Mouse (Mus musculus): Measurements from ENCODE around the gene Cisd2. TPM values are rescaled to one million over a fixed set of nuclear protein-coding genes. Genes with fewer than 3 reads are reported as not detected.

Cisd2 gene
- polyA plus RNA-seq, 1 experiment from 2014 or later, result 72.0 TPM

DNA sequence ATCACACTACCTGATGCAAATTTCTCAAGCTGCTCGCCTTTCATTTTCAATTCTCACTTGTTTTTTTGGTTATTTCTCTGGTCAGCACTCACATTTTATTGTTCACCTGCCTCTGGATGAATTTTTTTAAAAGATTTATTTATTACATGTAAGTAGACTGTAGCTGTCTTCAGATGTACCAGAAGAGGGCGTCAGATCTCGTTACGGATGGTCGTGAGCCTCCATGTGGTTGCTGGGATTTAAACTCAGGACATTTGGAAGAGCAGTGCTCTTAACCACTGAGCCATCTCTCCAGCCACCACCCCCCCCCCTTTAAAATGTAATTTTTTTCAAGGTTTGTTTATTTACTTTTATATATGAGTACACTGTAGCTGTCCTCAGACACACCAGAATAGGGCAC is 19.9 kb downstream of the Cisd2 start:
- no peak overlapping the region for H3K27ac ChIP-seq
- H3K9me3 ChIP-seq, result no peaks in the 10 kb centered on the region
- peaks cover 8% of the 10 kb centered on the region for H3K4me1 ChIP-seq (replicated peaks)
- no peak overlapping the region for H3K4me3 ChIP-seq
- WGBS, result 76% methylated on average over 5 of the region's 5 CpGs
- DNase-seq (ENCODE audit: low spot score), result no peak
- no peaks in the 10 kb centered on the region for H3K27me3 ChIP-seq (ENCODE audit: insufficient read depth, poor library complexity, severe bottlenecking)
- H3K36me3 ChIP-seq, result peaks cover 33% of the 10 kb centered on the region

DNA sequence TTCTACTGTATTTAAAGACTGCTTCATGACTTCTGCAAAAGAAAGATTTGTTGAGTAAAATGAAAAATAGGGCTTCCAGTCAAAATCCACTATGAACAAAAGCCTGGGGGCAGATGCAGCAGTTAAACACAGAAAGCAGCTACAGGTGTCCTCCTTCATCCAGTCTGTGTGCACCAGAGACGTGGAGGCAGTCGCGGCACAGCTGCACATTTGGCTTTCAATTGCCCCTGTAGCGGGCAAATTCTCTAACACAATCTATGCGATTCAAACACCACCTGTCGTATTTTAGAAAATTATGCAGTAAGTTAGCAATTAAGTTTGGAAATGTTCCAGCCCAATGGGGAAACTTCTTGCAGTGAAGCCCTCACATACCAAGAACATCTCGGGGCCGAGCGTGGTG is 20.5 kb downstream of the Cisd2 start:
- Histone ChIP-seq H3K4me1 (replicated peaks) (peaks cover 8% of the 10 kb centered on the region), H3K27me3 (ENCODE audit: insufficient read depth, poor library complexity, severe bottlenecking) (no peaks in the 10 kb centered on the region), H3K9me3 (no peaks in the 10 kb centered on the region), H3K36me3 (peaks cover 26% of the 10 kb centered on the region), H3K4me3 (no peak overlapping the region), H3K27ac (no peak overlapping the region)
- 93% methylated on average over 9 of the region's 9 CpGs for WGBS
- DNase-seq (ENCODE audit: low spot score), result no peak

DNA sequence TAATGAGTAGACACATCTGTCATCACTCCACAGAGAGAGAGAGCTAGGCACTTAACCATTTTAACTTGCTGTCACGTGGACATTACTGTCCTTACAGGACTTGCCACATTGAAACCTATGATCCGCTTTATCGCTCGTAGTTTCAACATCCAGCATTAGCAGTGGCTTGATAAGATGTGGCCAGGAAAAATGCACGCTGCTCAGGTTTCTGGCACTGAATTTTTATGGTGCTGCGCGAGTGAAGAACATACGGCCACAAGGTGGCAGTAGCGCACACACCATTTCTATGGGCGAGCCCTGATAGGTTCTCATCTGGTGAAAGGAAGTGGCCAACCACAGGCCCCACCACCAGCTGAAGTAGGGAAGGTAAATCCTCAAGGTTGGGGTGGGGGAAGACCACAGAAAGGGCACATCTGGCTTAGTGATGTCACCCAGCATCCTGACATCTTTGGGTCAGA is 21.5 kb downstream of the Cisd2 start:
- peaks cover 8% of the 10 kb centered on the region for H3K4me1 ChIP-seq (replicated peaks)
- H3K9me3 ChIP-seq, result no peaks in the 10 kb centered on the region
- peak; percentile 84 for DNase-seq (ENCODE audit: low spot score)
- H3K27me3 ChIP-seq (ENCODE audit: insufficient read depth, poor library complexity, severe bottlenecking), result no peaks in the 10 kb centered on the region
- 17% methylated on average over 10 of the region's 10 CpGs for WGBS
- H3K27ac ChIP-seq, result no peak overlapping the region
- H3K4me3 ChIP-seq, result no peak overlapping the region
- H3K36me3 ChIP-seq, result peaks cover 23% of the 10 kb centered on the region

DNA sequence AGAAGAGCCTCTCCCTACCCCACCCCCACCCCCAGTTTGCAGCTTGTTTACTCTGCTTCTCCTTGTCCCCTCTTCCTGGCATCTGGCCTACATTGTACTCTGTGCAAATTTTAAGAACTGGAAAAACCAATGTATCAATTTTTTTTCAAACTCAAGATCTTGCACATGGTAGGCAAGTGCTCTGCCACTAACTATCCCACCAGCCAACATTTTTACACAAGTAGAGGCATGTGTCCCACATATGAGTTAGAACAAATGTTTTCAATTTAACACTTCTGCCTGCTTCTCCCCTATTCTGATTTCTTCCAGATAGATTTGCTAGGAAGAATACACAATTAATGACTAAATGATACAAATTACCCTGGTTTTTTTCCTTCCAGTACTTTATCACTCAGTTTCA is 26.6 kb downstream of the Cisd2 start:
- Histone ChIP-seq H3K4me1 (replicated peaks) (peaks cover 14% of the 10 kb centered on the region), H3K27ac (no peak overlapping the region), H3K36me3 (no peaks in the 10 kb centered on the region), H3K27me3 (ENCODE audit: insufficient read depth, poor library complexity, severe bottlenecking) (no peaks in the 10 kb centered on the region), H3K9me3 (no peaks in the 10 kb centered on the region), H3K4me3 (no peak overlapping the region)
- DNase-seq (ENCODE audit: low spot score), result no peak

DNA sequence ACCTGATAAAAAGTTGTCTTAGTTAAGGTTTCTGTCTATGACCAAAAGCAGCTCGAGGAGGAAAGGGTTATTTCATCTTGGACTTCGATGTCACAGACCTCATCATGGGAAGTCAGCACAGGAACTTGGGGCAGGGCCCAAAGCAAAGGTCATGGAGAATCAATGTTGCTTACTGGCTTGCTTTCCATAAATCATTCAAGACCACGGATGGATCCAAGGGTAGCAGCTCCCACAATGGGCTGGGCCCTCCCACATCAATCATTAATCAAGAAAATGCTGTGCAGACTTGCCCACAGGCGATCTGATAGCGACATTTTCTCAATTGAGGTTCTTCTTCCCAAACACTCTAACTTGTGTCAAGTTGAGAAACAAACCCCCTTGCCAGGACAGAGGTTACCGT is 27.6 kb downstream of the Cisd2 start:
- Histone ChIP-seq H3K4me3 (no peak overlapping the region), H3K27me3 (ENCODE audit: insufficient read depth, poor library complexity, severe bottlenecking) (no peaks in the 10 kb centered on the region), H3K9me3 (no peaks in the 10 kb centered on the region), H3K36me3 (no peaks in the 10 kb centered on the region), H3K27ac (no peak overlapping the region), H3K4me1 (replicated peaks) (peaks cover 14% of the 10 kb centered on the region)
- WGBS, result 62% methylated on average over 6 of the region's 6 CpGs
- no peak for DNase-seq (ENCODE audit: low spot score)

DNA sequence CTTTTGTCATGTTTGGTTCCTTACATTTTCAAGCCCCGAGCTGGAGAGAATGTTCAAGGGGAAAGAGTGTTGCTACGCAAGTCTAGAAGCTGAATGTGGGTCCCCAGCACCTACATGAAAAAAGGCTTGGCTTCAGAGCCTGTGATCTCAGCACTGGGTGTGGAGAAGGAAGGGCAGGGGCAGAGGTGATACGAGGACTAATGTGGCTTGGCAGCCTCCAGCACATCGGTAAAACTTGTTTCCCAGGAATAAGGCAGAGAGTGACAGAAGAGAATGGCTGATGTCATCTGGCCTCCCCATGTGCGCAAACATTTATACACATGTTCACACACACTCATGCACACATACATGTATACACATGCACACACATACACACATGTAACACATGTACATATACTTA is 28.6 kb downstream of the Cisd2 start:
- H3K4me1 ChIP-seq (replicated peaks), result peaks cover 10% of the 10 kb centered on the region
- 85% methylated on average over 5 of the region's 5 CpGs for WGBS
- H3K36me3 ChIP-seq, result no peaks in the 10 kb centered on the region
- no peaks in the 10 kb centered on the region for H3K27me3 ChIP-seq (ENCODE audit: insufficient read depth, poor library complexity, severe bottlenecking)
- DNase-seq (ENCODE audit: low spot score), result no peak
- no peak overlapping the region for H3K4me3 ChIP-seq
- H3K9me3 ChIP-seq, result no peaks in the 10 kb centered on the region
- no peak overlapping the region for H3K27ac ChIP-seq

DNA sequence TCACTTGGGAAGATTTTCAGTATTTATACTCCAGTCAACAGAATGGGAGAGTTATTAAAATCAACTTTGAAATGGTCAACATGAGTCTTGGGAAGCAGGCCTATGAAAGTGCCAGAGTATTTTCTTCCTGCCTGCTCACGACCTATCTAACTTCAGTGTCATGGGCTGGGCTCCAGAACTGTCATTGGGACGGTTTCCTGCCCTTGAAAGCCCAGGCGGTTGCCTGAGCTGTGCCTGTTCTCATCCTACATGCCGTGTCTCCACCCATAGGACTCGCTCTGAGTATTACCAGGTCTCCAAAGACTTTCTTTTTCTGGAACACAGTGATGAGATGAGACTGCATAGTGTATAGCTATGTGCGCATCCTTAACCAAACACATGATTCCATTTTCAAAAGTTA is 30.5 kb downstream of the Cisd2 start:
- Histone ChIP-seq H3K36me3 (no peaks in the 10 kb centered on the region), H3K9me3 (no peaks in the 10 kb centered on the region), H3K27ac (no peak overlapping the region), H3K4me3 (no peak overlapping the region), H3K27me3 (ENCODE audit: insufficient read depth, poor library complexity, severe bottlenecking) (no peaks in the 10 kb centered on the region), H3K4me1 (replicated peaks) (peaks cover 5% of the 10 kb centered on the region; the same call in 1 of the 2 replicates)
- DNase-seq (ENCODE audit: low spot score), result no peak
- 87% methylated on average over 6 of the region's 6 CpGs for WGBS

DNA sequence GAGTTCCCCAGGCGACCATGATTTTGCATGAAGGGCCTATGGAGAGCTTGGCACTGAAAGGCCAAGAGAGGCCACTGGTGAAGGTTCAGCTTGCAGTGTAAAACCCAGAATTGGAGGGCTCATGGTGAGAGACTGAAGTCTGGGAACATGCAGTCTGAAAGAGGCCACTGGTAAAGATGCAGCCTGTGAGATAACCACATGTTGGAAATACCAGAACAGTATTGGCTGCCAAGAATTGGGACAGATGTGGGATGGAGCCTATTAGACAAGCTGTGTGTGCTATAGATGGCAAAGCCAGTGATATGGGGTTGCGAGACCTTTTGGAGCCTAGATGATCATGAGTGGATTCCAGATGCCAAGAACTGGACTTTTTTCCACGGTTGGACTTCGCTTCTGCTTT is 43.9 kb downstream of the Cisd2 start:
- Histone ChIP-seq H3K36me3 (no peaks in the 10 kb centered on the region), H3K27me3 (ENCODE audit: insufficient read depth, poor library complexity, severe bottlenecking) (no peaks in the 10 kb centered on the region), H3K27ac (no peak overlapping the region), H3K4me3 (no peak overlapping the region), H3K9me3 (no peaks in the 10 kb centered on the region), H3K4me1 (replicated peaks) (no peaks in the 10 kb centered on the region)
- no peak for DNase-seq (ENCODE audit: low spot score)
- 89% methylated on average over 4 of the region's 4 CpGs for WGBS

DNA sequence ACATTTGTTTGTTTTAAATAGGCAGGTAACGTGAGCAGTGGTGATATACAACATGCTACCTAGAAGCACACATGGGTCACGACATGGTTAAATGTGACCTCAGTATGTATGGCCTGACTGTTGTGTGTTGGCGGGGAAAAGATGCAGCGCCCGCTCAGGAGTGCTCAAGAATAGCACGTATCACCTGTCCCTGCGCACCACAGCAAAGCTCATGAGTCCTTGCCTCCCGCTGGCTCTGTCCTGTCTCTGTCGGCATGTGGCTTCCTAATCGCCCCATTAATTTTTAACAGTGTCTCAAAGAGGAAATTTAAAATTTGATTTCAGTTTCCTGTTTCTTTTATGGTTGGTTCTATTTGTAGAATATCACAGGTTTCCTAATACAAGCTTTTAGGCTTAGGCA is 46.3 kb downstream of the Cisd2 start:
- no peak overlapping the region for H3K4me3 ChIP-seq
- H3K9me3 ChIP-seq, result no peaks in the 10 kb centered on the region
- DNase-seq (ENCODE audit: low spot score), result no peak
- no peaks in the 10 kb centered on the region for H3K36me3 ChIP-seq
- H3K4me1 ChIP-seq (replicated peaks), result no peaks in the 10 kb centered on the region
- 86% methylated on average over 10 of the region's 10 CpGs for WGBS
- H3K27ac ChIP-seq, result no peak overlapping the region
- no peaks in the 10 kb centered on the region for H3K27me3 ChIP-seq (ENCODE audit: insufficient read depth, poor library complexity, severe bottlenecking)

DNA sequence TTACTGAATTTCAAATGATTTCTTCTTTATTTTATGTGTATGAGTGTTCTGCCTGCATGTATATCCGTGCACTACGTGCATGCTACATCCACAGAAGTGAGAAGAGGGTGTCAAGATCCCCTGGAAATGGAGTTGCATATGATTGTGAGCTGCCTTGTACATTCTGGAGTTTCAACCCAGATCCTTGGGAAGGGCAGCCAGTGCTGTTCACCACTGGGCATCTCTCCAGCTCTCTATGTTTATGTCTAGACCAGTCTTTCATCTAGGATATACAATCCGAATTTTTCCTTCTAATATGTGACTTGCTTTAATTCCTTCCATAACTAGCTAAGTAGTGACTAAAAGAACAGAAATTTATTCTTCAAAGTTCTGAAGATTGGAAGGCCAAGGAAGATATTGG is 47.9 kb downstream of the Cisd2 start:
- Histone ChIP-seq H3K4me1 (replicated peaks) (no peaks in the 10 kb centered on the region), H3K27me3 (ENCODE audit: insufficient read depth, poor library complexity, severe bottlenecking) (no peaks in the 10 kb centered on the region), H3K4me3 (no peak overlapping the region), H3K27ac (no peak overlapping the region), H3K36me3 (no peaks in the 10 kb centered on the region), H3K9me3 (no peaks in the 10 kb centered on the region)
- 76% methylated on average over 3 of the region's 3 CpGs for WGBS
- no peak for DNase-seq (ENCODE audit: low spot score)

DNA sequence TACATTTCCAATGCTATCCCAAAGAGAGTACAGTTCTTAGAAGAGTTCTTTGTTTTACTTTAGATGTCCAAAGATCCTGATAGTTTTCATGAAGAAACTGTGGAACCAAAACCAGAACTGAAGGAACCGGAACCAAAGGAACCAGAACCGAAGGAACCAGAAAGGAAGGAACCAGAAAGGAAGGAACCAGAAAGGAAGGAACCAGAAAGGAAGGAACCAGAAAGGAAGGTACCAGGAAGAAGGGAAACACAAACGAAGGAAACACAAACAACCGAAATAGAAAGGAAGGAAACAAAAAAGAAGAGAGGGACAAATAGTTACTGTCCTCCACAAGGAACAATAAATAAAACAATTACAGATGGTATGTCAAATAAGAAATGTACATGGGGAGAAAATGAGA is 66.3 kb downstream of the Cisd2 start:
- 88% methylated on average over 4 of the region's 4 CpGs for WGBS
- Histone ChIP-seq H3K4me1 (replicated peaks) (no peaks in the 10 kb centered on the region), H3K9me3 (no peaks in the 10 kb centered on the region), H3K4me3 (no peak overlapping the region), H3K27me3 (ENCODE audit: insufficient read depth, poor library complexity, severe bottlenecking) (no peaks in the 10 kb centered on the region), H3K36me3 (no peaks in the 10 kb centered on the region), H3K27ac (no peak overlapping the region)
- DNase-seq (ENCODE audit: low spot score), result no peak

Other genes with a start within 250 kb of the Cisd2 start
- 17.2 and 32.2 TPM in 2 replicates for gene Cenpe, start 211.4 kb downstream of the Cisd2 start, polyA plus RNA-seq (2016; fragmentation: Nextera tagmentation; extraction: Ambion mirVana)
- gene Bdh2, start 142.7 kb downstream of the Cisd2 start, polyA plus RNA-seq (2016; fragmentation: Nextera tagmentation; extraction: Ambion mirVana), result 3.5 and 5.0 TPM in 2 replicates
- gene Slc9b2, start 116.2 kb downstream of the Cisd2 start, polyA plus RNA-seq (2016; fragmentation: Nextera tagmentation; extraction: Ambion mirVana), result 1.9 and 3.2 TPM in 2 replicates
- 0.61 TPM in 1 of 2 replicates, not detected in the other for gene Slc9b1, start 75.9 kb downstream of the Cisd2 start, polyA plus RNA-seq (2016; fragmentation: Nextera tagmentation; extraction: Ambion mirVana)
- 507 and 538 TPM in 2 replicates for gene Ube2d3, start 14.2 kb upstream of the Cisd2 start, polyA plus RNA-seq (2016; fragmentation: Nextera tagmentation; extraction: Ambion mirVana)
- 4.8 and 5.2 TPM in 2 replicates for gene Manba, start 61.7 kb upstream of the Cisd2 start, polyA plus RNA-seq (2016; fragmentation: Nextera tagmentation; extraction: Ambion mirVana)

All from hindbrain, embryonic 10.5 days (tissue).